Mouse (Mus musculus) mesoderm, embryonic 11.5 days (tissue): ENCODE measurements around the gene Spem1.
"Not testable (repeated sequence)": the region's sequence is repeated elsewhere in the genome, so short reads cannot be mapped to it uniquely, and the experiment has no call there.

Source experiments
- DNase-seq: peaks from one replicate; pipeline ENCODE4 v3.0.0-alpha.2; 2012; ENCODE audit warnings: low read depth, low spot score

Spem1 gene

GRCm38 (mm10) chr11:69822080-69822479 lies at the start of gene Spem1:
TSS of gene Spem1 (minus strand) at chr11:69822180.
- no peak for DNase-seq

GRCm38 (mm10) chr11:69870289-69871069 lies 48.5 kb upstream of the Spem1 start:
- no peak for DNase-seq

GRCm38 (mm10) chr11:69867335-69867734 lies 45.4 kb upstream of the Spem1 start:
- DNase-seq: no peak

- no peak for DNase-seq
Observed at GRCm38 (mm10) chr11:69865561-69865960, 43.6 kb upstream of the Spem1 start.

GRCm38 (mm10) chr11:69864138-69864860 lies 42.3 kb upstream of the Spem1 start:
- DNase-seq: no peak

GRCm38 (mm10) chr11:69863729-69864128 lies 41.7 kb upstream of the Spem1 start:
- DNase-seq: not testable (repeated sequence)

- DNase-seq: no peak
Observed at GRCm38 (mm10) chr11:69858113-69858998, 36.4 kb upstream of the Spem1 start, which contains the start of gene Tnk1. TSS of gene Tnk1 (minus strand) at chr11:69858730.

- no peak for DNase-seq
Observed at GRCm38 (mm10) chr11:69855347-69855746, 33.4 kb upstream of the Spem1 start.

GRCm38 (mm10) chr11:69854680-69855079 lies 32.7 kb upstream of the Spem1 start:
- no peak for DNase-seq

GRCm38 (mm10) chr11:69853994-69854393 lies 32.0 kb upstream of the Spem1 start:
- DNase-seq: no peak

GRCm38 (mm10) chr11:69850754-69851153 lies 28.8 kb upstream of the Spem1 start:
- no peak for DNase-seq

GRCm38 (mm10) chr11:69849884-69850283 lies 27.9 kb upstream of the Spem1 start:
- no peak for DNase-seq

- no peak for DNase-seq
Observed at GRCm38 (mm10) chr11:69849128-69849527, 27.1 kb upstream of the Spem1 start.

- DNase-seq: no peak
Observed at GRCm38 (mm10) chr11:69848021-69848420, 26.0 kb upstream of the Spem1 start.

GRCm38 (mm10) chr11:69846738-69847688 lies 25.0 kb upstream of the Spem1 start:
- no peak for DNase-seq

GRCm38 (mm10) chr11:69846198-69846680 lies 24.3 kb upstream of the Spem1 start, which contains the start of gene Plscr3:
TSS of gene Plscr3 (plus strand) at chr11:69846376.
- peak; percentile 95 for DNase-seq

- DNase-seq: no peak
Observed at GRCm38 (mm10) chr11:69838714-69839104, 16.7 kb upstream of the Spem1 start.

GRCm38 (mm10) chr11:69837952-69838713 lies 16.2 kb upstream of the Spem1 start, which contains the start of gene Tmem256:
TSS of gene Tmem256 (plus strand) at chr11:69838514.
- DNase-seq: peak; percentile 97

GRCm38 (mm10) chr11:69837604-69837951 lies 15.6 kb upstream of the Spem1 start, which contains the start of gene Nlgn2:
TSS of gene Nlgn2 (minus strand) at chr11:69837784.
- DNase-seq: no peak
